Comparison of ENCODE assay signal across 9 mouse cellular contexts in genomic region chr8:84595648-84596047, GRCm38 (mm10).
A peak's percentile ranks its signal among the peaks of the same experiment; 100 is the strongest.
DNase-seq lines count a peak whose midpoint lies in the region; ATAC-seq and TF ChIP-seq lines count a peak whose summit lies in the region.
"Had no signal": no experiment of that assay in that cellular context is flagged by ENCODE, and none has a peak within 500 bp of the region (broad histone marks: within the 10 kb centered on the region; RNA-seq: fewer than 3 reads in every experiment).

No protein-coding gene starts in this region.

- intact Hi-C loops in left cerebral cortex, postnatal 14 days (cut with DNase I) = no loop called here

- no peak for TF ChIP-seq POLR2A in brain, embryonic 14.5 days (IDR thresholded peaks at IDR 0.05; ENCODE audit: borderline replicate concordance, extremely low read depth, insufficient read depth, insufficient read length, poor library complexity, severe bottlenecking)

- ATAC-seq in G1E (ENCODE audit: extremely low read depth, insufficient number of reproducible peaks, low FRiP score, poor library complexity, severe bottlenecking) = no peak
- ATAC-seq in heart, embryonic 16.5 days (replicated peaks; ENCODE audit: extremely low read depth, insufficient read depth, low FRiP score) = 0 out of 2 replicates have a peak, but pooled peaks have one; percentile 37
- ATAC-seq in neutrophil, adult 5-6 weeks (ENCODE audit: extremely low read depth, insufficient number of reproducible peaks, low FRiP score, poor library complexity, severe bottlenecking) = peak; percentile 24; the same call in 1 of the 2 replicates

- no peak overlapping the region for H3K4me3 ChIP-seq in G1E (ENCODE audit: low read depth, low read length)
- H3K4me3 ChIP-seq in heart, embryonic 16.5 days (ENCODE audit: low read length) = no peak overlapping the region
- no peak overlapping the region for H3K4me3 ChIP-seq in limb, embryonic 10.5 days
- H3K4me3 ChIP-seq: midbrain, embryonic 12.5 days had no signal

- H3K9ac ChIP-seq in heart, embryonic 16.5 days (ENCODE audit: low read length) = no peak overlapping the region
- H3K9ac ChIP-seq: midbrain, embryonic 12.5 days had no signal

- WGBS in heart, embryonic 16.5 days = 18% methylated on average over 9 of the region's 9 CpGs
- 20% methylated on average over 9 of the region's 9 CpGs for WGBS in limb, embryonic 10.5 days

- peak; percentile 41; the same call in 1 of the 2 replicates for TF ChIP-seq CTCF in G1E (IDR thresholded peaks at IDR 0.05; ENCODE audit: low read depth, low read length)
- TF ChIP-seq CTCF in brain, embryonic 14.5 days (IDR thresholded peaks at IDR 0.05; ENCODE audit: borderline replicate concordance, extremely low read depth, insufficient read depth, insufficient read length) = peak; percentile 73; the same call in 1 of the 2 replicates

- no peak overlapping the region for H3K4me2 ChIP-seq in heart, embryonic 16.5 days (ENCODE audit: low read depth, low read length)
- H3K4me2 ChIP-seq: midbrain, embryonic 12.5 days had no signal

- 0 out of 2 replicates have a peak, but pooled peaks cover 3% of the 10 kb centered on the region for H3K9me3 ChIP-seq in G1E (replicated peaks)
- H3K9me3 ChIP-seq in heart, embryonic 16.5 days (replicated peaks; ENCODE audit: control insufficient read depth, low read length) = 0 out of 2 replicates have a peak, but pooled peaks cover 3% of the 10 kb centered on the region
- H3K9me3 ChIP-seq in limb, embryonic 10.5 days (replicated peaks) = no peaks in the 10 kb centered on the region
- H3K9me3 ChIP-seq: midbrain, embryonic 12.5 days had no signal

- peaks cover 11% of the 10 kb centered on the region; the same call in 1 of the 2 replicates for H3K4me1 ChIP-seq in G1E (ENCODE audit: insufficient read depth, low read depth, low read length)
- peaks cover 10% of the 10 kb centered on the region for H3K4me1 ChIP-seq in heart, embryonic 16.5 days (ENCODE audit: control insufficient read depth, insufficient read depth, low read length)
- peaks cover 24% of the 10 kb centered on the region for H3K4me1 ChIP-seq in limb, embryonic 10.5 days

- no peaks in the 10 kb centered on the region for H3K36me3 ChIP-seq in G1E (replicated peaks)
- no peaks in the 10 kb centered on the region for H3K36me3 ChIP-seq in heart, embryonic 16.5 days (ENCODE audit: control insufficient read depth, insufficient read depth)
- H3K36me3 ChIP-seq in limb, embryonic 10.5 days = no peaks in the 10 kb centered on the region
- H3K36me3 ChIP-seq: midbrain, embryonic 12.5 days had no signal

- H3K27ac ChIP-seq in heart, embryonic 16.5 days (ENCODE audit: low read length) = no peak overlapping the region
- H3K27ac ChIP-seq in limb, embryonic 10.5 days = no peak overlapping the region
- H3K27ac ChIP-seq: midbrain, embryonic 12.5 days had no signal

- H3K27me3 ChIP-seq in G1E (ENCODE audit: insufficient read depth, low read length) = peaks cover 26% of the 10 kb centered on the region
- H3K27me3 ChIP-seq in heart, embryonic 16.5 days (ENCODE audit: control insufficient read depth, insufficient read depth, low read length) = peaks cover 2% of the 10 kb centered on the region; the same call in 1 of the 2 replicates
- peaks cover 45% of the 10 kb centered on the region for H3K27me3 ChIP-seq in limb, embryonic 10.5 days (ENCODE audit: low read depth, poor library complexity, severe bottlenecking)

- peak; percentile 65 to 67 for DNase-seq in left cerebral cortex, postnatal 14 days (ENCODE audit: low spot score in 2 of 2)
- DNase-seq in left cerebral cortex, adult 8-10 months (ENCODE audit: low spot score in 2 of 2) = no peak
- peak; percentile 43 for DNase-seq in G1E (ENCODE audit: low spot score)
- DNase-seq in brain, embryonic 14.5 days (ENCODE audit: low read depth) = peak; percentile 72
- DNase-seq in limb, embryonic 10.5 days (ENCODE audit: low spot score) = peak; percentile 55
- no peak for DNase-seq in yolk sac, embryonic 10.5 days (ENCODE audit: low spot score)

Comparison
In these comparisons a context has a peak if more than half of its experiments do, and no peak if none do; other contexts are left out.
1. DNase-seq: peak in left cerebral cortex, postnatal 14 days (2 of 2), G1E (single experiment), brain, embryonic 14.5 days (single experiment) and limb, embryonic 10.5 days (single experiment); none in left cerebral cortex, adult 8-10 months (0 of 2) and yolk sac, embryonic 10.5 days (single experiment).